Mouse (Mus musculus) midbrain, embryonic 11.5 days (tissue): ENCODE data around the gene Ddx59. TPM values are rescaled to one million over a fixed set of nuclear protein-coding genes. Genes with fewer than 3 reads are reported as not detected.
A peak's percentile ranks its signal among the peaks of the same experiment; 100 is the strongest.

Experiments
- ATAC-seq: fragments of 200-750 bp; cut with Nextera tagmentation; 2 replicates; pipeline ENCODE4 v1.8.0; 2017; ENCODE audit warnings: moderate TSS enrichment, moderate library complexity; ENCODE audit not compliant: low FRiP score
- DNase-seq: peaks from one replicate; pipeline ENCODE4 v3.0.0; 2015; ENCODE audit warnings: low spot score; ENCODE audit errors: missing footprints
- H3K27ac ChIP-seq: fragments of 300-500 bp; sonication (generic); 2 replicates; pipeline ENCODE4 v1.5.1; 2014; ENCODE audit warnings: low read depth, low read length
- H3K27me3 ChIP-seq: fragments of 300-500 bp; sonication (generic); 2 replicates; pipeline ENCODE4 v1.6.1; 2014; ENCODE audit warnings: mild to moderate bottlenecking, low read length, moderate library complexity, mixed read lengths; ENCODE audit not compliant: control insufficient read depth, insufficient read depth
- H3K36me3 ChIP-seq: fragments of 300-500 bp; sonication (generic); 2 replicates; pipeline ENCODE4 v1.6.1; 2014; ENCODE audit warnings: mild to moderate bottlenecking, low read length, moderate library complexity, mixed read lengths; ENCODE audit not compliant: control insufficient read depth, insufficient read depth
- H3K4me1 ChIP-seq: fragments of 300-500 bp; sonication (generic); 2 replicates; pipeline ENCODE4 v1.6.1; 2014; ENCODE audit warnings: low read length; ENCODE audit not compliant: control insufficient read depth, insufficient read depth
- H3K4me2 ChIP-seq: fragments of 300-500 bp; sonication (generic); 2 replicates; pipeline ENCODE4 v1.6.1; 2014; ENCODE audit warnings: mild to moderate bottlenecking, moderate library complexity
- H3K4me3 ChIP-seq: fragments of 300-500 bp; sonication (generic); 2 replicates; pipeline ENCODE4 v1.5.1; 2014; ENCODE audit warnings: low read depth, low read length
- H3K9ac ChIP-seq: fragments of 300-500 bp; sonication (generic); 2 replicates; pipeline ENCODE4 v1.6.1; 2014; ENCODE audit warnings: low read length
- H3K9me3 ChIP-seq: fragments of 300-500 bp; sonication (generic); 2 replicates; pipeline ENCODE4 v1.6.1; 2016; ENCODE audit warnings: low read length; ENCODE audit not compliant: control insufficient read depth
- WGBS: fragments of 180-500 bp; shearing (Covaris S2); extraction: QIAGEN DNeasy Blood & Tissue Kit; methylation state at CpG from one replicate; pipeline ENCODE4 v1.1.7; 2014; 5-methylcytosine and 5-hydroxymethylcytosine counted together
- polyA plus RNA-seq: library from polyadenylated mRNA; unstranded; fragments of >200 nt; fragmentation: Nextera tagmentation; extraction: Ambion mirVana; gene quantifications from 2 replicates; pipeline ENCODE4 v1.2.1, GENCODE M21; 2014

The Ddx59 gene
- polyA plus RNA-seq, 1 experiment from 2014 or later, result 20.3 TPM

GRCm38 (mm10) chr1:136395073-136395472 is 20.0 kb upstream of the Ddx59 start:
- no peaks in the 10 kb centered on the region for H3K4me1 ChIP-seq
- no peaks in the 10 kb centered on the region for H3K9me3 ChIP-seq
- H3K4me2 ChIP-seq, result peak overlapping the region; percentile 18; the same call in 1 of the 2 replicates
- 34% methylated on average over 5 of the region's 5 CpGs for WGBS
- H3K4me3 ChIP-seq, result no peak overlapping the region
- DNase-seq, result peak; percentile 81
- no peak for ATAC-seq
- no peaks in the 10 kb centered on the region for H3K27me3 ChIP-seq
- H3K9ac ChIP-seq, result no peak overlapping the region
- no peak overlapping the region for H3K27ac ChIP-seq
- no peaks in the 10 kb centered on the region for H3K36me3 ChIP-seq

GRCm38 (mm10) chr1:136401281-136401680 is 13.8 kb upstream of the Ddx59 start:
- WGBS, result 74% methylated on average over 8 of the region's 8 CpGs
- no peaks in the 10 kb centered on the region for H3K4me1 ChIP-seq
- H3K27ac ChIP-seq, result no peak overlapping the region
- no peaks in the 10 kb centered on the region for H3K36me3 ChIP-seq
- peak; percentile 28 for DNase-seq
- H3K9me3 ChIP-seq, result no peaks in the 10 kb centered on the region
- H3K4me3 ChIP-seq, result no peak overlapping the region
- H3K9ac ChIP-seq, result no peak overlapping the region
- no peak overlapping the region for H3K4me2 ChIP-seq
- ATAC-seq, result no peak
- H3K27me3 ChIP-seq, result no peaks in the 10 kb centered on the region

- no peak overlapping the region for H3K27ac ChIP-seq
- no peak overlapping the region for H3K9ac ChIP-seq
- no peaks in the 10 kb centered on the region for H3K27me3 ChIP-seq
- DNase-seq (no peak), ATAC-seq (no peak)
- no peak overlapping the region for H3K4me2 ChIP-seq
- H3K9me3 ChIP-seq, result no peaks in the 10 kb centered on the region
- H3K4me1 ChIP-seq, result no peaks in the 10 kb centered on the region
- H3K4me3 ChIP-seq, result no peak overlapping the region
- 90% methylated on average over 2 of the region's 2 CpGs for WGBS
- H3K36me3 ChIP-seq, result no peaks in the 10 kb centered on the region
Observed at GRCm38 (mm10) chr1:136409631-136410030, 5.4 kb upstream of the Ddx59 start.

- no peaks in the 10 kb centered on the region for H3K9me3 ChIP-seq
Observed at GRCm38 (mm10) chr1:136415756-136416126, 670 bp downstream of the Ddx59 start.

GRCm38 (mm10) chr1:136418393-136418792 is 3.3 kb downstream of the Ddx59 start:
- Histone ChIP-seq H3K4me3 (no peak overlapping the region), H3K27me3 (no peaks in the 10 kb centered on the region), H3K36me3 (no peaks in the 10 kb centered on the region), H3K27ac (no peak overlapping the region), H3K4me2 (no peak overlapping the region), H3K9me3 (no peaks in the 10 kb centered on the region), H3K9ac (no peak overlapping the region), H3K4me1 (no peaks in the 10 kb centered on the region)
- ATAC-seq (no peak), DNase-seq (no peak)
- whole genome bisulfite sequencing, result 92% methylated on average over 6 of the region's 6 CpGs

More at GRCm38 (mm10) chr1:136415756-136416126, 670 bp downstream of the Ddx59 start:
- no peak overlapping the region for H3K27ac ChIP-seq
- H3K4me3 ChIP-seq, result peak overlapping the region; percentile 75
- H3K9ac ChIP-seq, result peak overlapping the region; percentile 85; the same call in 1 of the 2 replicates
- H3K4me1 ChIP-seq, result no peaks in the 10 kb centered on the region
- DNase-seq (peak; percentile 86), ATAC-seq (no peak)
- peak overlapping the region; percentile 52 for H3K4me2 ChIP-seq
- 43% methylated on average over 2 of the region's 2 CpGs for WGBS
- H3K27me3 ChIP-seq, result no peaks in the 10 kb centered on the region
- H3K36me3 ChIP-seq, result no peaks in the 10 kb centered on the region

GRCm38 (mm10) chr1:136427166-136427969 is 12.3 kb downstream of the Ddx59 start:
- Histone ChIP-seq H3K36me3 (no peaks in the 10 kb centered on the region), H3K4me2 (no peak overlapping the region), H3K4me3 (no peak overlapping the region), H3K27me3 (no peaks in the 10 kb centered on the region), H3K4me1 (no peaks in the 10 kb centered on the region), H3K27ac (no peak overlapping the region), H3K9ac (no peak overlapping the region), H3K9me3 (no peaks in the 10 kb centered on the region)
- 77% methylated on average over 11 of the region's 11 CpGs for WGBS
- ATAC-seq (no peak), DNase-seq (no peak)

GRCm38 (mm10) chr1:136428981-136429380 is 13.9 kb downstream of the Ddx59 start:
- DNase-seq, result no peak
- Histone ChIP-seq H3K9me3 (no peaks in the 10 kb centered on the region), H3K9ac (no peak overlapping the region), H3K4me2 (no peak overlapping the region), H3K27me3 (no peaks in the 10 kb centered on the region), H3K4me1 (no peaks in the 10 kb centered on the region), H3K4me3 (no peak overlapping the region), H3K27ac (no peak overlapping the region), H3K36me3 (no peaks in the 10 kb centered on the region)
- WGBS, result 87% methylated on average over 4 of the region's 4 CpGs
- ATAC-seq, result no peak

- Histone ChIP-seq H3K4me2 (no peak overlapping the region), H3K27ac (no peak overlapping the region), H3K9ac (no peak overlapping the region), H3K4me1 (no peaks in the 10 kb centered on the region), H3K36me3 (no peaks in the 10 kb centered on the region), H3K27me3 (no peaks in the 10 kb centered on the region), H3K9me3 (no peaks in the 10 kb centered on the region), H3K4me3 (no peak overlapping the region)
- ATAC-seq (no peak), DNase-seq (no peak)
- 79% methylated on average over 7 of the region's 7 CpGs for WGBS
Observed at GRCm38 (mm10) chr1:136430126-136430818, 15.2 kb downstream of the Ddx59 start.

- Histone ChIP-seq H3K9me3 (no peaks in the 10 kb centered on the region), H3K27ac (no peak overlapping the region), H3K4me3 (no peak overlapping the region), H3K9ac (no peak overlapping the region), H3K4me1 (no peaks in the 10 kb centered on the region), H3K4me2 (no peak overlapping the region), H3K36me3 (no peaks in the 10 kb centered on the region; the same call in 1 of the 2 replicates), H3K27me3 (no peaks in the 10 kb centered on the region)
- ATAC-seq, result no peak
- whole genome bisulfite sequencing, result 84% methylated on average over 7 of the region's 7 CpGs
- DNase-seq, result no peak
Observed at GRCm38 (mm10) chr1:136440741-136441140, 25.7 kb downstream of the Ddx59 start.
